Mouse (Mus musculus) yolk sac, embryonic 10.5 days (tissue): ENCODE data around the gene Dtx2.
A peak's percentile ranks its signal among the peaks of the same experiment; 100 is the strongest.

Source experiments
- DNase-seq: peaks from one replicate; pipeline ENCODE4 v3.0.0-alpha.2; 2017; ENCODE audit warnings: low spot score

Gene Dtx2

GRCm38 (mm10) chr5:135975893-135976668 is 18.5 kb upstream of the Dtx2 start:
- no peak for DNase-seq

- no peak for DNase-seq
Measured at GRCm38 (mm10) chr5:135979381-135979780, 15.2 kb upstream of the Dtx2 start.

- DNase-seq, result no peak
Measured at GRCm38 (mm10) chr5:135979904-135980303, 14.7 kb upstream of the Dtx2 start, which contains the start of gene Zp3. Gene Zp3 (plus strand): TSS chr5:135980099.

GRCm38 (mm10) chr5:135982398-135982797 is 12.2 kb upstream of the Dtx2 start:
- DNase-seq, result no peak

- no peak for DNase-seq
Measured at GRCm38 (mm10) chr5:135984546-135985044, 10.0 kb upstream of the Dtx2 start.

DNA sequence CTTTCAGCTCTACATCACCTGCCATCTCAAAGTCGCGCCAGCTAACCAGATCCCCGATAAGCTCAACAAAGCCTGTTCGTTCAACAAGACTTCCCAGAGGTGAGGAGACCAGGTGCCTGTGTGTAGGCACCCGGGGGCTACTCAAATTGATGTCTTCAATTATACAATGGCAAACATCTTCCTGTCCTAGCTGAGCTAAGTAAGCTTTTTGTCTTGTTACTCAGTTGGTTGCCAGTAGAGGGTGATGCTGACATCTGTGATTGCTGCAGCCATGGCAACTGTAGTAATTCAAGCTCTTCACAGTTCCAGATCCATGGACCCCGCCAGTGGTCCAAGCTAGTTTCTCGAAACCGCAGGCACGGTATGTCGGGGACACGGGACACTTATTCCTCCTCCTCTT is 7.4 kb upstream of the Dtx2 start:
- no peak for DNase-seq

DNA sequence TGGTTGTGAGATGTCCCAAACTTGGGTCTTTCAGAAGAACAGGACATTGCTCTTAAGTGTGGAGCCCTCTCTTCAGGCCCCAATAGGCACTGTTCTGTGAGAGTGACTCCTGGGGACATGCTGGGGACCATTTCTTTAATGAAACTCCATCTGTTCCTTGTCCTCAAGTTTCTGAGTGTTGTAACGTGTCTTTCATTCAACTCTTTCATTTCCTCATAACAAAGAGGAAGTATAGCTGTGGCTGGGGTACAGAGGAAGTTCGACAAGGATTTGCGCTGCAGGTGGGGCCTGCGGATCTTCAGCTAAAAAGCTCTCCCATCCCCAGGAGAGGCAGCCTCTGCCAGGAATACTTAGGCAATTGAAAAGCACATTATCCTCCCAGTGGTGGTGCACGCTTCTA is 4.0 kb upstream of the Dtx2 start:
- no peak for DNase-seq

DNA sequence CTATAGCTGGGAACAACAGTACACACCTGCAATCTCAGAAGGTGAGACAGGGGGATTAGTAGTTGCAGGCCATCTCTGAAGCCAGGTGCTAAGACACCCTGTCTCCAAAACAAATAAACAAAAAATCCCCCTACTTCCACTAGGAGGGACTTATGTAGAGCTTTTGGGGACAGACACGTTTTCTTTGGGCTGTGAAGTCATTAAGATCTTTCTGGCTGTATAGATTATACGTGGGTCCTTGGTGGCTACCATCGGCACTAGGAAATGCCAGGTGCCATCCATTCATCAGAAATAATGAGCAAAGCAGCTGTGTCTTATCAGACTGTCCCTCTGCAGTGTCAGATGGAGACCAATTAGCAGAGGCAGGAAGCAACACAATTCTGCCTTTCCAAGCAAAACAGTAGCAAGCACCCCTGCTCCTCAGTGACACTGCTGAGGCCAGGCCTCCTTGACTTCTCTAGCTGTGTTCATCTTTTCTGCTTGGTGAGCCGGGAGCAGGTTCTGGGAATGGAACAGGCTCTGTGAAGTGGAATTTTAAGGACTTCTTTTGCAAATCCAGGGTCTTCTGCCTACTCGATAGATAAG is 1.1 kb upstream of the Dtx2 start:
- DNase-seq, result no peak

DNA sequence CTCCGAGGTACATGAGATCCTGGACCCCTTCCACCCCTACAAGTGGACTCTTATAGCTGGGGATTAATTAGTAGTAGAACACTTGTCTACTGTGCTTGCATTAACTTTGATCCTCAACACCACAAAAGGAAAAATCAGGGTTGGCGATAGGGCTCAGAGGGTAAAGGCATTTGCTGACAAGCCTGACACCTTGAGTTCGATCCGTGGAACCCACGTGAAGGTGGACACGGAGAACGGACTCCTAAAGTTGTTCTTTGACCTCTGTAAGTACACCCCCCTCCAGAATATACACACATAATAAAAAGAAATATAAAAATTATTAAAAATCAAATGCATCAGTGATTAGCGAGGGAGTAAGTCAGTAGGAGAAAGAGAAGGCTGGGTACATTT is 270 bp upstream of the Dtx2 start:
- DNase-seq, result no peak

- no peak for DNase-seq
Measured at GRCm38 (mm10) chr5:135996162-135996561, 1.6 kb downstream of the Dtx2 start.

- DNase-seq, result no peak
Measured at GRCm38 (mm10) chr5:136001222-136001621, 6.6 kb downstream of the Dtx2 start.

GRCm38 (mm10) chr5:136002325-136002724 is 7.7 kb downstream of the Dtx2 start:
- DNase-seq, result no peak

GRCm38 (mm10) chr5:136002751-136003151 is 8.2 kb downstream of the Dtx2 start:
- DNase-seq, result no peak

GRCm38 (mm10) chr5:136004537-136004936 is 9.9 kb downstream of the Dtx2 start:
- no peak for DNase-seq

- no peak for DNase-seq
Measured at GRCm38 (mm10) chr5:136007745-136008144, 13.1 kb downstream of the Dtx2 start.

DNA sequence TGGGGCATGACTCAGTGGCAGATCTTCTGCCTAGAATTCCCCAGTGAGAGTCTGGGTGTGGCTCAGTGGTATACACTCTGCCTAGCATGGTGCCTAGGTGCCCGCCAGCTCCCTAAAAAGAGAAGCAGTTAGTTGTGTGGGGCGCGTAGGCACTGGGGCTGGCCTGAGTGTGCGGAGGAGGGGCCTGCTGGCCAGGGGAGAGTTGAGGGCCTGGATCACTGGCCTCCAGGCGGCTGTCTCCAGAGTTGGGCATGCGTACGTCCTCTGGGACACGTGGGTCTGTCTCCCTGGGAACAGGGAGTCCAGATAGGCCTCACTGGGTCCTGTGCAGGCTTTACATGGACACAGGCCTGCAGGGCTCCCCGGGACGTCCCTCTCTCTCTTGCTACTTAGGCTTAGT is 20.3 kb downstream of the Dtx2 start:
- DNase-seq, result no peak

DNA sequence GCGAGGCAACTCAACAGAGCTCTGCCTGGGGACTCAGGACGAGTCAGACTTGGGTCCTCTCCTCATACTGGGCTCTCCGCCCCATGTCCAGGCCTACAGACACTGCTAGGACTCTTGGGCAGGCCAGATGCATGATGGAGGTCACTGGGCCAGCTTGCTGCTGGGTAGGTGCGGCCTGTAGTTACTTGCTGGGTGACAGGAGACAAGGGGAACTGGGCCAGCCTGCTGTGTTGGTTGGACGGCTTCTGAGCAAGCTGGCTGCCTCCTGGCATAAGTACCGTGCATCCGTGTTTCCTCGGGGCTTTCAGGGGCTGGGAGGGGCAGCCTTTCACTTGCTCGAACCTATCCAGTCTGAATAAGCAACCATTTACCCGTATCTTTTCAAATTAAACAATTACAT is 21.0 kb downstream of the Dtx2 start:
- no peak for DNase-seq

GRCm38 (mm10) chr5:136016014-136016876 is 21.6 kb downstream of the Dtx2 start:
- DNase-seq, result no peak

DNA sequence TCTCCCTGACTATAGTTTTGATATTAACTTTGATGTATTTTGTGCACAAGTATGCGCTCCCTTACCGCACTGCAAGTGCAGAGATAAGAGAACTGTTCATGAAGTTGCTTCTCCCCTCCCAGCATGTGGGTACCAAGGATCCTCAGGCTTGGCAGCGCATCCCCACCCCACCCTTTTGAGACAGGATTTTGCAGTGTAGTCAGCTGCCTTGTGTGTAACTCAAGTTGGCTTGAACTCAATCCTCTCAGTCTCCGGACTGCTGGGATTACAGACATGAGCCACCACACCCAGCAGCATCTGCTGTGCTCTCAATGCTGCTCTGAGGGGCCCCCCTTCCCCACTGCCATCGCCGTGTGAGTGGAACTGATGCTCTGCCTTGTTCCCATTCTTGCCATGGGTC is 22.7 kb downstream of the Dtx2 start:
- no peak for DNase-seq

DNA sequence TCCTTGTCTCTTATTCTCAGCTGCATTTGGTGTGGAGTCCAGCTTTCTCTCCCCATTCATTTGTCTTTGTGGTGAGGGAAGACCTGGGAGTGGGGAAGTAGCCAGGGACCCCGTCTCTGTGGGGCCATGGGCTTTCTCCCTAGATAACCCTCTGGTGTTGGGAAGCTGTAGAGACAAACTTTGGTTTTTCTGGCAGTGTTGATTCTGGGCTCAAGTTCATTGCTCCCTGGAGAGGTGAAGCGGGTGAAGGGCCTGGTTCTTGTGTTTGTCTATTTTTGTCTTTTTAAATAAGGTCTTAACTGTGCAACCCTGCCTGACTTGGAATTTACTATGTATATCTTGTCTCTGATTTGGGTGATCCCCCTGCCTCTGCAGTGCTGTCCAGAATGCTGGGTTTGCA is 24.1 kb downstream of the Dtx2 start:
- DNase-seq, result no peak

DNA sequence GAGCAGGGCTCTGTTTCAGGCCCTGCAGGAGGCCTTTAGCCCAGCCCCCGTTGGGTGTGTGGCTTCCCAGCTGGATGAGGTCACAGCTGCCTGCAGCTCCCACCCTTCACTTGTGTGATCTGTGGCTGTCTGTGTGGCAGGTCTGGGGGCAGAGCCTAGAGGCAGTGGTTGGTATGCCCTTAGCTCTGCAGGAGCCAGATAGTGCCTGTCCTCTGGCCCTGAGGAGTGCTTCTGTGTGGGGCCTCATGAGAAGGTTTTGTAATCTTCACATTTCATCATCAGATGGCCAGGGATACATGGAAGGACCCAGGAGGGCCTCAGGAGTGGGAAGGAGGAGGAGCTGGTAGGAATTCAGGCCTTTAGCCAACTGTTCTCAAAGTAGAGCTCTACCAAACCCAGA is 25.3 kb downstream of the Dtx2 start:
- peak; percentile 46 for DNase-seq

GRCm38 (mm10) chr5:136025712-136026111 is 31.1 kb downstream of the Dtx2 start:
- DNase-seq, result no peak

DNA sequence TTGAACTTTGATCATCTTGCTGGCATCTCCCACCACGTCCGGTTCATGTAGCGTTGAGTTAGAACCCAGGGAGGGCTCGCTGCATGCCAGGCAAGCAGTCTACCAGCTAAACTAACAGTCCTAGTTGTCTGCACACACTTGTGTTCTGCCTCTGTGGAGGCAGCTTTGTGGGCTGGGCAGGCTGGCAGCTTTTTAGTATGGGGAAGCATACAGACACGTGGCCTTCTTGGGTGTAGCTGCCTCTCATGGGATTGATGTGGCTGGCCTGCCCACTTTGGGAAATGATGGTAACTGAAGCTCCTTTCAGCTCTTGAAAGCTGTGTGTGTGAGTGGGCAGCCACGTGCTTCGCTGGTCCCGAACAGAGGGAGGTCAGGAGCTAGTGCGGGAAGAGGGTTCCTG is 32.3 kb downstream of the Dtx2 start:
- DNase-seq, result no peak
